Comparison of ENCODE assay signal across 9 mouse cellular contexts in genomic region chr7:70335411-70335810, GRCm38 (mm10). TPM values are rescaled to one million over a fixed set of nuclear protein-coding genes. Genes with fewer than 3 reads are reported as not detected.
A peak's percentile ranks its signal among the peaks of the same experiment; 100 is the strongest.
DNase-seq lines count a peak whose midpoint lies in the region; ATAC-seq and TF ChIP-seq lines count a peak whose summit lies in the region.
"Had no signal": no experiment of that assay in that cellular context is flagged by ENCODE, and none has a peak within 500 bp of the region (broad histone marks: within the 10 kb centered on the region; RNA-seq: fewer than 3 reads in every experiment).

No protein-coding gene starts in this region.

- H3K4me1 ChIP-seq in lung, postnatal 0 days (ENCODE audit: insufficient read depth, low read depth, low read length): peaks cover 6% of the 10 kb centered on the region; the same call in 1 of the 2 replicates
- H3K4me1 ChIP-seq in lung, adult 2 months (ENCODE audit: control insufficient read depth, insufficient read depth, low read length): no peaks in the 10 kb centered on the region
- H3K4me1 ChIP-seq in forebrain, embryonic 14.5 days (ENCODE audit: control insufficient read depth, insufficient read depth, low read length): 0 out of 2 replicates have a peak, but pooled peaks cover 7% of the 10 kb centered on the region
- no peaks in the 10 kb centered on the region; the same call in 1 of the 2 replicates for H3K4me1 ChIP-seq in hindbrain, embryonic 14.5 days (replicated peaks; ENCODE audit: control insufficient read depth, insufficient read depth, low read length)
- H3K4me1 ChIP-seq in stomach, embryonic 14.5 days (ENCODE audit: control insufficient read depth, insufficient read depth, low read length): peaks cover 5% of the 10 kb centered on the region; the same call in 1 of the 2 replicates
- H3K4me1 ChIP-seq: liver, embryonic 12.5 days had no signal

- H3K9me3 ChIP-seq in lung, postnatal 0 days (ENCODE audit: low read length): no peaks in the 10 kb centered on the region
- no peaks in the 10 kb centered on the region for H3K9me3 ChIP-seq in forebrain, embryonic 14.5 days (replicated peaks; ENCODE audit: control insufficient read depth, low read length)
- H3K9me3 ChIP-seq in hindbrain, embryonic 14.5 days (ENCODE audit: control insufficient read depth, low read length): no peaks in the 10 kb centered on the region
- H3K9me3 ChIP-seq in stomach, embryonic 14.5 days (ENCODE audit: control insufficient read depth, low read depth, low read length): no peaks in the 10 kb centered on the region
- H3K9me3 ChIP-seq: liver, embryonic 12.5 days; neural tube, embryonic 12.5 days had no signal

- DNase-seq in lung, postnatal 0 days (ENCODE audit: low spot score): peak; percentile 4
- DNase-seq in lung, adult 2 months: no peak
- DNase-seq in forebrain, embryonic 14.5 days (ENCODE audit: low spot score): peak; percentile 15
- no peak for DNase-seq in hindbrain, embryonic 14.5 days (ENCODE audit: low spot score)
- DNase-seq in cerebellum, adult 11 months: no peak
- no peak for DNase-seq in layer of hippocampus, adult 2 months (ENCODE audit: low spot score in 2 of 2)

- TF ChIP-seq EP300 in lung, postnatal 0 days (IDR thresholded peaks at IDR 0.05): no peak

- H3K36me3 ChIP-seq in lung, postnatal 0 days (ENCODE audit: insufficient read depth, low read length): no peaks in the 10 kb centered on the region
- no peaks in the 10 kb centered on the region for H3K36me3 ChIP-seq in forebrain, embryonic 14.5 days (ENCODE audit: control insufficient read depth, insufficient read depth, low read length)
- no peaks in the 10 kb centered on the region for H3K36me3 ChIP-seq in hindbrain, embryonic 14.5 days (replicated peaks; ENCODE audit: control insufficient read depth, insufficient read depth)
- H3K36me3 ChIP-seq in stomach, embryonic 14.5 days (ENCODE audit: control insufficient read depth, insufficient read depth, low read length): no peaks in the 10 kb centered on the region
- H3K36me3 ChIP-seq: liver, embryonic 12.5 days; neural tube, embryonic 12.5 days had no signal

- H3K27me3 ChIP-seq in lung, postnatal 0 days (replicated peaks; ENCODE audit: insufficient read depth, low read length): peaks cover 9% of the 10 kb centered on the region; the same call in 1 of the 2 replicates
- H3K27me3 ChIP-seq in forebrain, embryonic 14.5 days (replicated peaks; ENCODE audit: control insufficient read depth, insufficient read depth, low read length): peaks cover 79% of the 10 kb centered on the region
- peaks cover 94% of the 10 kb centered on the region for H3K27me3 ChIP-seq in hindbrain, embryonic 14.5 days (ENCODE audit: control insufficient read depth, insufficient read depth, low read length)
- H3K27me3 ChIP-seq in stomach, embryonic 14.5 days (ENCODE audit: control insufficient read depth, insufficient read depth, low read length): peaks cover 3% of the 10 kb centered on the region; the same call in 1 of the 2 replicates

- H3K4me2 ChIP-seq in lung, postnatal 0 days (replicated peaks; ENCODE audit: low read depth, low read length): no peak overlapping the region
- H3K4me2 ChIP-seq in forebrain, embryonic 14.5 days (ENCODE audit: low read length): 0 out of 2 replicates have a peak overlapping the region, but pooled peaks have one; percentile 0
- peak overlapping the region; percentile 33 for H3K4me2 ChIP-seq in hindbrain, embryonic 14.5 days (replicated peaks)
- H3K4me2 ChIP-seq in stomach, embryonic 14.5 days (replicated peaks; ENCODE audit: low read depth, low read length): 0 out of 2 replicates have a peak overlapping the region, but pooled peaks have one; percentile 51

- 31% methylated on average over 7 of the region's 7 CpGs for WGBS in lung, postnatal 0 days
- 35% methylated on average over 7 of the region's 7 CpGs for WGBS in lung, adult 2 months
- WGBS in forebrain, embryonic 14.5 days: 6% methylated on average over 7 of the region's 7 CpGs
- 9% methylated on average over 7 of the region's 7 CpGs for WGBS in hindbrain, embryonic 14.5 days
- 25% methylated on average over 7 of the region's 7 CpGs for WGBS in stomach, embryonic 14.5 days

- TF ChIP-seq CTCF in lung, postnatal 0 days (IDR thresholded peaks at IDR 0.05): no peak
- no peak for TF ChIP-seq CTCF in lung, adult 2 months (IDR thresholded peaks at IDR 0.05; ENCODE audit: insufficient read depth, low read length)
- no peak for TF ChIP-seq CTCF in layer of hippocampus, adult 2 months (conservative IDR thresholded peaks at IDR 0.05)

- no peak overlapping the region for H3K4me3 ChIP-seq in lung, postnatal 0 days (ENCODE audit: low read depth, low read length)
- no peak overlapping the region for H3K4me3 ChIP-seq in lung, adult 2 months (replicated peaks; ENCODE audit: extremely low read depth, low read depth, low read length)
- no peak overlapping the region for H3K4me3 ChIP-seq in forebrain, embryonic 14.5 days (ENCODE audit: low read depth, low read length)
- no peak overlapping the region for H3K4me3 ChIP-seq in hindbrain, embryonic 14.5 days (replicated peaks; ENCODE audit: low read length)
- no peak overlapping the region for H3K4me3 ChIP-seq in stomach, embryonic 14.5 days (ENCODE audit: low read depth, low read length)
- no peak overlapping the region for H3K4me3 ChIP-seq in layer of hippocampus, adult 2 months
- H3K4me3 ChIP-seq: liver, embryonic 12.5 days; neural tube, embryonic 12.5 days had no signal

- TF ChIP-seq POLR2A in lung, adult 2 months (IDR thresholded peaks at IDR 0.05; ENCODE audit: borderline replicate concordance, extremely low read depth, low read depth, low read length): no peak

- no peak overlapping the region for H3K27ac ChIP-seq in lung, postnatal 0 days (ENCODE audit: low read length)
- H3K27ac ChIP-seq in forebrain, embryonic 14.5 days (ENCODE audit: low read depth, low read length): peak overlapping the region; percentile 77; the same call in 1 of the 2 replicates
- H3K27ac ChIP-seq in hindbrain, embryonic 14.5 days: 0 out of 2 replicates have a peak overlapping the region, but pooled peaks have one; percentile 10
- no peak overlapping the region for H3K27ac ChIP-seq in stomach, embryonic 14.5 days (ENCODE audit: low read length)
- no peak overlapping the region for H3K27ac ChIP-seq in layer of hippocampus, adult 2 months
- H3K27ac ChIP-seq: liver, embryonic 12.5 days; neural tube, embryonic 12.5 days had no signal

- ATAC-seq in lung, postnatal 0 days: no peak
- ATAC-seq in forebrain, embryonic 14.5 days: no peak
- no peak for ATAC-seq in hindbrain, embryonic 14.5 days (ENCODE audit: low FRiP score)
- ATAC-seq in stomach, embryonic 14.5 days (ENCODE audit: insufficient number of reproducible peaks, insufficient read depth, low FRiP score, low read depth): no peak
- ATAC-seq: liver, embryonic 12.5 days had no signal

- H3K9ac ChIP-seq in lung, postnatal 0 days (replicated peaks; ENCODE audit: low read depth): no peak overlapping the region
- peak overlapping the region; percentile 0; the same call in 1 of the 2 replicates for H3K9ac ChIP-seq in forebrain, embryonic 14.5 days (ENCODE audit: low read length)
- H3K9ac ChIP-seq in hindbrain, embryonic 14.5 days: no peak overlapping the region
- no peak overlapping the region for H3K9ac ChIP-seq in stomach, embryonic 14.5 days (replicated peaks; ENCODE audit: low read depth, low read length)
- H3K9ac ChIP-seq: liver, embryonic 12.5 days; neural tube, embryonic 12.5 days had no signal

RNA-seq across cellular contexts. Expression of gene Nr2f2, which starts 31.1 kb away (rescaled TPM):
- polyA plus RNA-seq in lung, postnatal 0 days (2015; fragmentation: Nextera tagmentation; extraction: Ambion mirVana): 72.7 and 89.1 TPM in 2 replicates
- 231 and 263 TPM in 2 replicates for polyA plus RNA-seq in lung, adult 2 months (2012; rRNA removed)
- 73.7 and 82.5 TPM in 2 replicates for polyA plus RNA-seq in forebrain, embryonic 14.5 days (2014; fragmentation: Nextera tagmentation; extraction: Ambion mirVana)
- polyA plus RNA-seq in hindbrain, embryonic 14.5 days (2014; fragmentation: Nextera tagmentation; extraction: Ambion mirVana): 105 and 127 TPM in 2 replicates
- 106 and 111 TPM in 2 replicates for polyA plus RNA-seq in stomach, embryonic 14.5 days (2014; fragmentation: Nextera tagmentation; extraction: Ambion mirVana)
- total RNA-seq in layer of hippocampus, adult 2 months (2021): 10 to 100 TPM; 35.8 to 48.5 TPM

Comparison
In these comparisons a context has a peak if more than half of its experiments do, and no peak if none do; other contexts are left out.
1. DNase-seq: peak in lung, postnatal 0 days (single experiment) and forebrain, embryonic 14.5 days (single experiment); none in lung, adult 2 months (single experiment), hindbrain, embryonic 14.5 days (single experiment), cerebellum, adult 11 months (single experiment) and layer of hippocampus, adult 2 months (0 of 2).
2. H3K27ac ChIP-seq: peak in forebrain, embryonic 14.5 days (single experiment) and hindbrain, embryonic 14.5 days (single experiment); none in lung, postnatal 0 days (single experiment), stomach, embryonic 14.5 days (single experiment) and layer of hippocampus, adult 2 months (single experiment).